Mouse (Mus musculus) forebrain, embryonic 15.5 days (tissue): ENCODE data around the gene Cox5a. TPM values are rescaled to one million over a fixed set of nuclear protein-coding genes. Genes with fewer than 3 reads are reported as not detected.
A peak's percentile ranks its signal among the peaks of the same experiment; 100 is the strongest.

Experiments used
- ATAC-seq: fragments of 200-750 bp; cut with Nextera tagmentation; replicated peaks from 2 replicates; pipeline ENCODE4 v1.8.0; 2017; ENCODE audit warnings: mild to moderate bottlenecking, moderate TSS enrichment, moderate library complexity
- H3K27ac ChIP-seq: fragments of 300-500 bp; sonication (generic); replicated peaks from 2 replicates; pipeline ENCODE4 v1.5.1; 2015; ENCODE audit warnings: mild to moderate bottlenecking, inconsistent platforms
- H3K27me3 ChIP-seq: fragments of 300-500 bp; sonication (generic); 2 replicates; pipeline ENCODE4 v1.6.1; 2015; ENCODE audit warnings: inconsistent platforms
- H3K36me3 ChIP-seq: fragments of 300-500 bp; sonication (generic); 2 replicates; pipeline ENCODE4 v1.6.1; 2015; ENCODE audit warnings: mild to moderate bottlenecking, inconsistent platforms
- H3K4me1 ChIP-seq: fragments of 300-500 bp; sonication (generic); 2 replicates; pipeline ENCODE4 v1.6.1; 2015; ENCODE audit warnings: inconsistent platforms
- H3K4me2 ChIP-seq: fragments of 300-500 bp; sonication (generic); replicated peaks from 2 replicates; pipeline ENCODE4 v1.6.1; 2015; ENCODE audit warnings: mild to moderate bottlenecking, inconsistent platforms
- H3K4me3 ChIP-seq: fragments of 300-500 bp; sonication (generic); 2 replicates; pipeline ENCODE4 v1.5.1; 2015; ENCODE audit warnings: mild to moderate bottlenecking, inconsistent platforms
- H3K9ac ChIP-seq: fragments of 300-500 bp; sonication (generic); replicated peaks from 2 replicates; pipeline ENCODE4 v1.6.1; 2015; ENCODE audit warnings: mild to moderate bottlenecking, inconsistent platforms
- H3K9me3 ChIP-seq: fragments of 300-500 bp; sonication (generic); 2 replicates; pipeline ENCODE4 v1.6.1; 2016; ENCODE audit warnings: inconsistent platforms
- WGBS: fragments of 180-500 bp; shearing (Covaris S2); methylation state at CpG from one replicate; pipeline ENCODE4 v1.1.7; 2015; ENCODE audit warnings: mixed read lengths; 5-methylcytosine and 5-hydroxymethylcytosine counted together
- polyA plus RNA-seq: library from polyadenylated mRNA; unstranded; fragments of >200 nt; fragmentation: Nextera tagmentation; extraction: Ambion mirVana; gene quantifications from 2 replicates; pipeline ENCODE4 v1.2.1, GENCODE M21; 2015

Cox5a gene
- polyA plus RNA-seq, 1 experiment from 2014 or later: 751 TPM

GRCm38 (mm10) chr9:57536362-57536761 lies 15.3 kb downstream of the Cox5a start:
- Histone ChIP-seq H3K9me3 (no peaks in the 10 kb centered on the region), H3K4me2 (peak overlapping the region; percentile 70), H3K9ac (no peak overlapping the region), H3K4me3 (peak overlapping the region; percentile 69), H3K36me3 (peaks cover 57% of the 10 kb centered on the region), H3K4me1 (peaks cover 22% of the 10 kb centered on the region), H3K27ac (peak overlapping the region; percentile 83; the same call in 1 of the 2 replicates), H3K27me3 (no peaks in the 10 kb centered on the region)
- no peak for ATAC-seq
- WGBS: 86% methylated on average over 5 of the region's 5 CpGs

GRCm38 (mm10) chr9:57537044-57537727 lies 16.1 kb downstream of the Cox5a start, which contains the start of gene Fam219b:
Fam219b (plus strand) TSS chr9:57537528.
- Histone ChIP-seq H3K27me3 (no peaks in the 10 kb centered on the region), H3K4me1 (peaks cover 22% of the 10 kb centered on the region), H3K36me3 (peaks cover 52% of the 10 kb centered on the region), H3K27ac (peak within 1 kb of the TSS; percentile 83), H3K9ac (peak within 1 kb of the TSS; percentile 78), H3K9me3 (no peaks in the 10 kb centered on the region), H3K4me2 (peak within 1 kb of the TSS; percentile 70), H3K4me3 (peak within 1 kb of the TSS; percentile 69)
- peak; percentile 88 for ATAC-seq
- 2% methylated on average over 45 of the region's 45 CpGs for WGBS

DNA sequence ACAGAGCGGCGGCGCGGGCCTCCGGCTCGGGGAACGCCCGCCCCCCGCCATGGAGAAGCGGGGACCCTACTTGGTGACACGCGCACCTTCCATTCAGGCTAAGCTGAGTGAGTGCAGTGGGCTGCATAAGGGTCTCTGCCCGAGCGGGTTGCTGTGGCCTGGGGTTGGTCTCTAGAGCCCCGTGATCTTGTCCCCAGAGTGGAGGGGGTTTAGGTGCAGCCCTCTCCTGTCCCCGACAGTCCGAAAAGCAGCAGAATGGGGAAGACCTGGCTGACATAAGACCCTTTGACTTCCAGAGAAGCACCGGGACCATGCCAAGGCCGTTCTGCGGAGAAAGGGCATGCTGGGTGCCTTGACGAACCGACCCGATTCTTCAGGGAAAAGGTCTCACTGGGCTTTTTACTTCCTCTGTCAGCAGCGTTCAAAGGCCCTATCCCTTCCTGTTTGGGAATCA lies 16.7 kb downstream of the Cox5a start:
- H3K9me3 ChIP-seq: no peaks in the 10 kb centered on the region
- H3K27me3 ChIP-seq: no peaks in the 10 kb centered on the region
- peaks cover 22% of the 10 kb centered on the region for H3K4me1 ChIP-seq
- peak overlapping the region; percentile 83 for H3K27ac ChIP-seq
- H3K36me3 ChIP-seq: peaks cover 52% of the 10 kb centered on the region
- peak overlapping the region; percentile 69 for H3K4me3 ChIP-seq
- ATAC-seq: peak; percentile 85; the same call in 1 of the 2 replicates
- peak overlapping the region; percentile 78 for H3K9ac ChIP-seq
- H3K4me2 ChIP-seq: peak overlapping the region; percentile 70
- under 1% methylated on average over 24 of the region's 24 CpGs for WGBS

DNA sequence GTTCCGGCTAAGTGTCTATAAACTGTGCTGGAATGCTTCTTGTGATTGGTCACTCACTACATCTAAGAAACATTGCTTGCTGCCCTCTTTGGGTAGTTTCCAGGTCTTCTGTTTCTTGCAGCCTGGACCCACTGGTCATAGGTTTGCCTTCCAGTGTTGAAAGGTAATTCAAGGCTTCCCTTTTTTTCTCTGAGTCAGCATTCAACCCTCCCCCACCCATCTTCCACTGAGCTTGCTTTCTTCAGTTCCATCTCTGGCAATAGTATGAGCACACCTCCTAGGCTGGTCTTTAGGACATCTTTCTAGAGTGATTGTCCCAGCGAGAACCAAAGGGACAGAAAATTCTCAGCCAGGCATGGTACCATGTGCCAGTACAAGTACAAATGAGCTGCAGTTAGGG lies 18.5 kb downstream of the Cox5a start:
- Histone ChIP-seq H3K36me3 (peaks cover 53% of the 10 kb centered on the region), H3K27ac (no peak overlapping the region), H3K9ac (no peak overlapping the region), H3K4me2 (no peak overlapping the region), H3K4me3 (no peak overlapping the region), H3K27me3 (no peaks in the 10 kb centered on the region), H3K4me1 (peaks cover 22% of the 10 kb centered on the region), H3K9me3 (no peaks in the 10 kb centered on the region)
- 92% methylated on average over 2 of the region's 2 CpGs for WGBS
- ATAC-seq: no peak

DNA sequence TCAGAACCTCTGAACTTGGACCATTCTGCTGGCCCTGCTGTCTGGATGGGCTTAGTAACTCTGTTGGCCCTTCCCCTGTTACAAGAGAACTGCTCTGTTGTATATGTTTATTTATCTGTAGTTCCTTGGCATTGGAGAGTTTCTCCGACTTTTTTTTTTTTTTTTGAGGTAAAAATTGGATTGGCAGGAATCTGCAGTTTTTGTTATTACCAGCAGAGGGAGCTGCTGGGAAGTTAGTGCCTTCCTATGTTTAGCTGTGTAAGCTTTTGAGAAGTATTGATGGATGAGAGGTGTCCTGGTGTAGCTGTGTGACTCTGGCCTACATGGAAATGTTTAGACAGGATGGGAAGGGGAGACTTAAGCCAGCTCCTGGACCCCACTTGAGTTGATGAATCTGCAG lies 20.2 kb downstream of the Cox5a start:
- Histone ChIP-seq H3K4me3 (no peak overlapping the region), H3K27me3 (no peaks in the 10 kb centered on the region), H3K27ac (no peak overlapping the region; the same call in 1 of the 2 replicates), H3K36me3 (peaks cover 65% of the 10 kb centered on the region), H3K4me2 (no peak overlapping the region), H3K4me1 (peaks cover 22% of the 10 kb centered on the region), H3K9me3 (no peaks in the 10 kb centered on the region), H3K9ac (no peak overlapping the region)
- no peak for ATAC-seq
- WGBS: 7% methylated on average over 1 of the region's 1 CpGs

GRCm38 (mm10) chr9:57543951-57544350 lies 22.9 kb downstream of the Cox5a start:
- H3K9ac ChIP-seq: no peak overlapping the region
- H3K27me3 ChIP-seq: no peaks in the 10 kb centered on the region
- 83% methylated on average over 3 of the region's 3 CpGs for WGBS
- no peak for ATAC-seq
- peaks cover 7% of the 10 kb centered on the region for H3K4me1 ChIP-seq
- H3K9me3 ChIP-seq: no peaks in the 10 kb centered on the region
- peaks cover 80% of the 10 kb centered on the region for H3K36me3 ChIP-seq
- no peak overlapping the region for H3K4me3 ChIP-seq
- H3K27ac ChIP-seq: no peak overlapping the region
- no peak overlapping the region for H3K4me2 ChIP-seq

GRCm38 (mm10) chr9:57547287-57547686 lies 26.2 kb downstream of the Cox5a start:
- H3K36me3 ChIP-seq: peaks cover 54% of the 10 kb centered on the region
- no peaks in the 10 kb centered on the region for H3K27me3 ChIP-seq
- ATAC-seq: no peak
- peaks cover 16% of the 10 kb centered on the region for H3K4me1 ChIP-seq
- no peak overlapping the region for H3K9ac ChIP-seq
- H3K4me3 ChIP-seq: no peak overlapping the region
- H3K9me3 ChIP-seq: no peaks in the 10 kb centered on the region
- H3K4me2 ChIP-seq: no peak overlapping the region
- 83% methylated on average over 5 of the region's 5 CpGs for WGBS
- H3K27ac ChIP-seq: no peak overlapping the region

GRCm38 (mm10) chr9:57547869-57548268 lies 26.8 kb downstream of the Cox5a start:
- H3K4me3 ChIP-seq: no peak overlapping the region
- WGBS: 92% methylated on average over 11 of the region's 11 CpGs
- H3K9me3 ChIP-seq: no peaks in the 10 kb centered on the region
- H3K4me2 ChIP-seq: no peak overlapping the region
- H3K4me1 ChIP-seq: peaks cover 18% of the 10 kb centered on the region
- no peaks in the 10 kb centered on the region for H3K27me3 ChIP-seq
- H3K27ac ChIP-seq: no peak overlapping the region
- peaks cover 48% of the 10 kb centered on the region for H3K36me3 ChIP-seq
- H3K9ac ChIP-seq: no peak overlapping the region
- no peak for ATAC-seq

- Histone ChIP-seq H3K36me3 (peaks cover 36% of the 10 kb centered on the region), H3K4me2 (no peak overlapping the region), H3K27ac (peak overlapping the region; percentile 25), H3K9ac (no peak overlapping the region), H3K9me3 (no peaks in the 10 kb centered on the region), H3K4me3 (no peak overlapping the region), H3K27me3 (no peaks in the 10 kb centered on the region), H3K4me1 (peaks cover 18% of the 10 kb centered on the region)
- WGBS: 56% methylated on average over 4 of the region's 4 CpGs
- no peak for ATAC-seq
Measured at GRCm38 (mm10) chr9:57549186-57549585, 28.1 kb downstream of the Cox5a start.

DNA sequence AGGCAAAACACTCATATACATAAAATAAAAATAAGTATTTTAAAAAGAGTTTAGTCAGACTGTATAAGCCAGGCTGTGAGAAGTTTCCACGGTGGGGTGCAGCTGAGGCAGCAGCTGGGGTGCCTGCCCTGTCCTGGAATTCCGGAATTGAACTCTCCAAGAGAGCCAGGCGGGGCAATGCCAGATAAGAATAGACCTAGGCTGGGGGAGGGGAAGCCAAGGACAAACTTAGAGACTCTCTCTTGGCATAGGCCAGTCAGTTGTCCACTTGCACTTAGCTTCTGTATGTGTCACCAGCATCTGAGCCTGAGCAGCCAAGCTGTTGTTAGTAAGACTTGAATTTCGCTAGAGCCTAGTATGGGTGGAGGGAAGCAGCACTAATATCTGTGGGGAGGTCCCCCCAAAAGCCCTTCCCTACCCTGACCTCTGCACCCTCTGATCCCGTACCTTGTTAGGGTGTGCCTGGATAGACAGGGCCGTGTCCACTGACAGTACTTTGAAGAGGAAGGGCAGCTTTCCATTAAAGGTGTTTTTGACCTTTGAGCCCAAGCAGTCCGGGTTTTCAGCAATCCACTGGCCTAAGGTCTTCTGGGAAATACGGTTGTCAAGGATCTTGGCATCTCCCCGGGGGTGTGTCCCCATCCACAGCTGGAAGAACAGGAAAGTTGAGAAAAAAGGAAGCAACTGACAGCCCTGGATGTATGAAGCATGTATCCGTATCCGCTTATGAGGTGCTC lies 29.2 kb downstream of the Cox5a start:
- Histone ChIP-seq H3K27ac (no peak overlapping the region), H3K36me3 (peaks cover 24% of the 10 kb centered on the region; the same call in 1 of the 2 replicates), H3K9me3 (no peaks in the 10 kb centered on the region), H3K4me2 (no peak overlapping the region), H3K27me3 (no peaks in the 10 kb centered on the region), H3K4me3 (no peak overlapping the region), H3K9ac (no peak overlapping the region), H3K4me1 (peaks cover 18% of the 10 kb centered on the region)
- WGBS: 92% methylated on average over 11 of the region's 11 CpGs
- no peak for ATAC-seq

DNA sequence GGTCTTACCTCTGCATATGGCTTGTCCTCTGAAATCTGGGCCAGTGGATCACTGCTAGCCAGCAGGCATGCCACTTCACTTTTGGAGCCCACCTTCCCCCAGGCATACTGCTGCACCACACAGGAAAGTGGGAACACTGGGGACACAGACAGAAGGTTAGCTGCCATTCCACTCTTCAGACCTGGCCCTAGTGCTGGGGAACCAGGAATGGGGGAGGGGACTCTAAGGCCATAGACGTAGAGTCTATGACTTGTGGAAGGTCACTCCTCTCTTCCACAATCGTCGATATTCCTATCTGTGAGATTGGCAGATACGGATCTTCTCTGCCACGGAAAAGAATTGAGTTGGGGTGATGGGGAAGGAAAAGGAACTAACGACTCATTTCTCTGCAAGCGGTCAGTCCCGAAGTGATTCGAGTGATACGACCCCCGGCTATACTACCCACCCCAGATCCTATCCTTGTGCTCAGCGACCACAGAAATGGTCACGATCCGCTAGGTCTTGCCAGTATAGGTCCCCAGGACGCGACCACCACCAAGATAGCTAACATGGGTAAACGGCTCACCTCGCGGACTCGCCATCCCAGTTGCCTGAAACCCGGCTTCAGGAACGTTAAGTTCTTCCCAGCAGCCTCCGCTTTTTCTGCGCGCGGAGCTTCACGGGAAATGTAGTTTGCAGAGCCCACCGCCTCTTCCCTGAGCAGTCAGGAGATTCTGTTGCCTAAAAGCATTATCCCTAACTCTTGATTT lies 31.2 kb downstream of the Cox5a start, which contains the start of gene Mpi:
Mpi (minus strand) TSS at position 625 of the 749 bp plus-strand sequence.
- H3K9me3 ChIP-seq: no peaks in the 10 kb centered on the region
- H3K4me1 ChIP-seq: peaks cover 18% of the 10 kb centered on the region
- H3K36me3 ChIP-seq: peaks cover 15% of the 10 kb centered on the region; the same call in 1 of the 2 replicates
- H3K4me3 ChIP-seq: peak within 1 kb of the TSS; percentile 51
- no peak within 1 kb of the TSS for H3K27ac ChIP-seq
- H3K4me2 ChIP-seq: peak within 1 kb of the TSS; percentile 59
- under 1% methylated on average over 28 of the region's 28 CpGs for WGBS
- peak within 1 kb of the TSS; percentile 58 for H3K9ac ChIP-seq
- ATAC-seq: peak; percentile 61
- no peaks in the 10 kb centered on the region for H3K27me3 ChIP-seq
